Mouse (Mus musculus): ENCODE data around the gene Epn2.

Gene Epn2

DNA sequence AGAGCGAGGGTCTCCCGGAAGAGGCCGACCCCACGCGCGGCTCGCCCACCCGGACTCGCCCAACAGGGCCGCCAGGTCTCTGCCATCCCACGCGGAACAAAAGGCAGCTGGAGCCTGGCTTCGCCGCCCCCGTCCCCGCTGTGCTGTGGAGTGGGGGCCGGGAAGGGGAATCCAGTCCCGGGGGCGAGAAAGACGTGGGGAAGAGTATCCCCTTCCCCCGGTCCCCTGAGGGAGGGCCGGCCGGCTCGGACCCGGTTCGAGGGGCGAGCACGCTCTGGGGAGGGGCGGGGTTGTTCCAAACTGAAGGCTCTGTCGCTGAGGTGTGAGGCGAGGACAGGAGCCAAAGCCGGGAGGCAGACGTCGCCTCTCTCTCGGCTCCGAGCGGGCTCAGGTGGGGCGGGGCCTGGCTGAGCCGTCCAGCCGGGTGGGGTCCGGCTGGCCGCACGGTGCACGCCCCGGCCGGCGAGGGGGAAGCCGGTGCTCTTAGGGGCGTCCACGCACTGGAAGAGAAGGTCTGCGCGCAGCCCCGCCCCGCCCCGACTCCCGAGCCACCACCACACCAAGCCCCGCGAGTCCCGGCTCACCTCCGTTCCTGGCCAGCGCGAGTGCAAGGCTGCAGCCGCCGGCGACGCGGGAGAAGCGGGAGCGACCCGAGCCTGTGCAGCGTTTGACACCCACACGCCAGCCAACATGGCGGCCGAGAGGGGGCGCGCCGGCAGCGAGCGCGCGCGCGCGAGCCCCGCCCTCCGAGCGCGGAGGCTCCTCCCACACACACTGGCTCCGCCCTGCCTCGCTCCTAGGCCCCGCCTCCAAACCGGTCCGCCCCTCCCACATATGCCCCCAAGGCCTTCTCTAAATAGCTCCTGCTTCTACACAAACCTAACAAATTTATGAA is at the start of gene Epn2:
TSS of gene Epn2 (minus strand) at position 705 of the 895 bp plus-strand sequence.
- in situ Hi-C loops (cut with MboI, MseI): no loop called here

DNA sequence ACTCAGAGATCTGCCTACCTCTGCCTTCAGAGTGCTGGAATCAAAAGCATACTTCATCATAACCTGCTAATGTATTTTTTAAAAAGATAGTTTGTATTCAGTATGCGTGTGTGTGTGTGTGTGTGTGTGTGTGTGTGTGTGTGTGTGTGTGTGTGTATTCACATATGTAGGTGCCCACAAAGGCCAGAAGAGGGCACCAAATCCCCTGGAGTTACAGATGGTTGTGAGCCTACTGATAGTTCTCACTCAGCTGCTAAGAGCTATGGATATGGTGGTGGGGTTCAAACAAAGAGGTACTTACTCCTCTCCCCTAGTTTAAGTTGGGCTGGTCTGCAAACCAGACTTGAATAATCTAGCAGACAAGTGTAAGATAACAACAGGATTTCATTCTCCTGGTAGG is 47.0 kb upstream of the Epn2 start:
- in situ Hi-C loops (cut with MboI, MseI): loop anchor here (5.0 kb wide), 2 partner anchors 44 to 91 kb away; no protein-coding TSS in a partner anchor

DNA sequence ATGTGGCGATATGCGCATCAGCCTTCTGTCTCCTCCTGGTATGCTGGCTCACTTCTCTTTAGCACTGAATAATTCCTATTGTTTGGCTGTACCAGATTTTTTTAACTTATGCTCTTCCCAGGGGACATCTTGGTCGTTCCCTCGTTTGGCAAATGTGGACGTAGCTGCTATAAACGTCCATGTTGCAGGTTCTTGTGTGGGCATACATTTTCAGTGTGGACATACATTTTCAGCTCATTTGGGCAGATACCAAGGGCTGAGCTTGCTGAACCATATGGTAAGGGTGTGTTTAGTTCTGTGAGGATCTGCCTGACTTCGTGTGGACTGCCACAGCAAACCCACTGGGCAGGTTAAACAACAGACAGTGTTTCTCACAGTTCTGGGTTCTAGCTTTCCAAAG is 45.6 kb upstream of the Epn2 start:
- in situ Hi-C loops (cut with MboI, MseI): loop anchor here (5.0 kb wide), 2 partner anchors 43 to 92 kb away; no protein-coding TSS in a partner anchor

DNA sequence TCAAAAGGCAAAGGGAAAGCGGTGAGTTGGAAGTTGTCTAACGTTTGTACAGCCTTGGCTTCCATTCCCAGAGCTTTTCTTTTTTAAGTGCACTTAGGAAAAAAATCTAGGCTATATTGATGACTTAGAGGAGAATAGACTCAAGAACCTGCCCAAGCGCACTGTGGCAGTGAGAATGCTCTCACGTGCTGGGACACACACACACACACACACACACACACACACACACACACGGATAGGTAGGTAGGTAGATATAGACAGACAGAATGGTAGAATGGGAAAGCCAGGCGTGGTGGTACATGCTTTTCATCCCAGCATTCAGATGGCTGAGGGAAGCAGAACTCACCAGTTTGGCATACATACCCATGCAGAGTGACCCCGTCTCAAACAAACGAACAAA is 41.3 kb upstream of the Epn2 start:
- in situ Hi-C loops (cut with MboI, MseI): no loop called here

DNA sequence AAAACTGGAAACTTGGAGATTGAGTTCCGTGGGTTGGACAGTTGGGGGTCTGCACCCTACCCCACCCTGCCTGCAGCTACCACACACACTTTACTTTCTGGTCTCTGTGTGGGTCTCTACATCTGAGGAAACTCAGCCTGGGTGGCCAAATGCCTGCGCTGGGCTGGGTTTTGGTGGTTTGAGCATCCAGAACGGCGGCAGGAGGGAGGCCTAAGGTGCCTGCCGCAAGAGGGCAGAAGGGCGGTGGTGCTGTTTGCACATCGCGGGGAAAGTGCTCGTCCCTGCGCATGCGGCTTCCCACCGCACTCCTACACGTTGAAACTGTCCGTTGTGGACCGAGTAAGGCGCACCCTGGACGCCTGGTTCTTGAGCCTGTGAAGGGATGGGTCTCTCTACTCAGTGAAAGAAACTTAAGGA is 40.8 kb upstream of the Epn2 start:
- in situ Hi-C loops (cut with MboI, MseI): no loop called here

DNA sequence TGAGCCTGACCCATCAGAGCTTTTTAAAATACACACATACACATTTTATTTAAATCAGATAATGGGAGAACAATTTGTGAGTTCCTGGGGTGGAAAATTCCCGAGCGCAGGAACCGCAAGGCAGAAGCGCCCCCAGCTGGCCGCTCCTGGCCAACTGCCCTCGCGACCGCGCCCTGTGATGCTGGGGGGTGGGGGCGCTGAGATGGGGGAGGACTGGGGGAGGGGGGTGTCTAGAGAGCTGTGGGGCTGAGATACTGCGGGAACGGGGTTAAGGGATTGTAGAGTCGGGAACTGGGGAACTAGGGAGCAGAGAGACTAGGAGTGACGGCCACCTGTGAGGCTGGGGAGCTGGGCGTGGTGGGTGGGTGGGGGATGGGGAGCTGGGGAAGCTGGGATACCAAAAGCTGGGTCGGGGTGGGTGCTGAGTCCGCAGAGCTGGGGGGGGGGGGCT is 40.3 kb upstream of the Epn2 start:
- in situ Hi-C loops (cut with MboI, MseI): no loop called here

DNA sequence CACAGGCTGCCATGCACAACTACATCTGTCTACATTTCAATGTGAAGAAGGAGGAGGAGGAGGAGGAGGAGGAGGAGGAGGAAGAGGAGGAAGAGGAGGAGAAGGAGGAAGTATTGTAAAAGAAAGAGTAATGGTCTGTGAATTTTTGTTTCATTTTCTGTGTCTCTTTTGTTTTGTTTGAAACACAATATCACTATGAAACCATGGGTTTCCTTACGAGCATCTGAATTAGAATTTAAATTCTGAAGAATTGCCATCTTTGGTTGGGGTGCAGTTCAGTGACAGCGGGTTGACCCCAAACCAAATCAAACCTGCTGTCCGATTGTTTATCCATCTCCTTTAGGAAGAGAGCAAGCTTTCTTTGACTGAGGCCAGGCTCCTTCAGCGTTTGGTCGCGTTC is 39.9 kb upstream of the Epn2 start:
- in situ Hi-C loops (cut with MboI, MseI): no loop called here

DNA sequence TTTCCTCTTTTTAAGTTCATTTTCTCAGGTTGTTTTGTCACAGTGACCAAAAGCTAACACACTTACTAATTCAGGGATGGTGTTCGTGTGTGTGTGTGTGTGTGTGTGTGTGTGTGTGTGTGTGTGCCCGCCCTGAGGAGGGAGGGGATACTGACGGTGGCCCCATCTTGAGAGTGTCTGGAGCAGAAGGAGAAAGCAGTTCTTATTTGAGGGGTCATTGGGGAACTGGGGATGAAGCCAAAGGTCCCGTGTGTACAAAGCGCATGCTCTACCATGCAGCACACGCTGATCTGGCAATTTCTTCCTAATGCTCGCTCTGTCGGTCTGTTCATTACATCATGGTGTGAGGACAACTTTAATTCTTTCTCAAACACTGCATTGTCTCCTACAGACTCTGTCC is 39.1 kb upstream of the Epn2 start:
- in situ Hi-C loops (cut with MboI, MseI): no loop called here

DNA sequence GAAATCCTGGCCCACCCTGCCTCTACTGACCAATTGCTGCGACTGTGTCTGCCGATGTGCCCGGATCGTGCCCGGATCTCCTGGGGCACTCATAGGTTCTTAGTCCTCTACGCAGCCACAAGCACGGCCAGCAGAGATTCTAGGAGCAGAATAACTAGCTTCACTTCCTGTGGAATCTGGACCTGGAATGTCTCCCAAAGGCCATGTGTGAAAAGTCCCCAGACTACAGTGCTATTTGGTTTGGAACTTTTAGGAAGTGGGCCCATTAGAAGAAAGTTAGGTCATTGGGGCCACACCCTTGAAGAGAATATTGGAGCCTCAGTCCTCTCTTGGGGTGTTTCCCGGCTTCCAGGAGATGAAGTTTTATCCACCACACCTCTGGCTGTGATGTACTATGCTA is 38.6 kb upstream of the Epn2 start:
- in situ Hi-C loops (cut with MboI, MseI): no loop called here

DNA sequence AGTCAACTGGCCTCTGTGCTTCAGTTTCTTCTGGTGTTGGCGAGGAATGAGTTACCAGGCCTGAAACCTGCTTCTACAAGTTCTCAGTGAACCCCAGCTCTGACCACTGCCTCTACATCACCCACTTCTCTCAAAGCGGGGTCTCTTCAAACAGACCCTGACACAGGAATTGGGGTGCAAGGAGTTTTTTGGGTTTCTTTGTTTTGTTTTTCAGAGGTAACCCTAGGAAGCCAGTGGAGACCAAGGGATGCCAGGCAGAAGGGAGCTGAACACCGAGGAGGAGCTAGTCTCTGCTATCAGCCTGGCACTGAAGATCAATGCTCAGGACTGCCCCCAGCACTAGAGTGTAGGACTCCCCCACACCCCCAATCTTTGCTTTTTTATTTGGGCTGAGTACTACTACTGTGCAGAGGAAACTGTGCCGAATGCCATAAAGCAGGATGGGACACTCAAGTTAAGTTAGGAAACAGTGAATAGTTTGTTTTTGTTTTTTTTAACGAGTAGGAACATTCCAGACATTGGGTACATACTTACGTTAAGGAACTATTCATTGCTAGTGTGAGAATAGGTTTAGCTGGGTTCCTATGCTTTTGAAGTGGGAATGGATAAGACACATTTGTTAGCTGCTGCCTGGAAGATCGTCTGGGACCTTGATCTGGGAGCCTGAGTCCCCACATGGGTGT is 37.9 kb upstream of the Epn2 start:
- in situ Hi-C loops (cut with MboI, MseI): no loop called here

DNA sequence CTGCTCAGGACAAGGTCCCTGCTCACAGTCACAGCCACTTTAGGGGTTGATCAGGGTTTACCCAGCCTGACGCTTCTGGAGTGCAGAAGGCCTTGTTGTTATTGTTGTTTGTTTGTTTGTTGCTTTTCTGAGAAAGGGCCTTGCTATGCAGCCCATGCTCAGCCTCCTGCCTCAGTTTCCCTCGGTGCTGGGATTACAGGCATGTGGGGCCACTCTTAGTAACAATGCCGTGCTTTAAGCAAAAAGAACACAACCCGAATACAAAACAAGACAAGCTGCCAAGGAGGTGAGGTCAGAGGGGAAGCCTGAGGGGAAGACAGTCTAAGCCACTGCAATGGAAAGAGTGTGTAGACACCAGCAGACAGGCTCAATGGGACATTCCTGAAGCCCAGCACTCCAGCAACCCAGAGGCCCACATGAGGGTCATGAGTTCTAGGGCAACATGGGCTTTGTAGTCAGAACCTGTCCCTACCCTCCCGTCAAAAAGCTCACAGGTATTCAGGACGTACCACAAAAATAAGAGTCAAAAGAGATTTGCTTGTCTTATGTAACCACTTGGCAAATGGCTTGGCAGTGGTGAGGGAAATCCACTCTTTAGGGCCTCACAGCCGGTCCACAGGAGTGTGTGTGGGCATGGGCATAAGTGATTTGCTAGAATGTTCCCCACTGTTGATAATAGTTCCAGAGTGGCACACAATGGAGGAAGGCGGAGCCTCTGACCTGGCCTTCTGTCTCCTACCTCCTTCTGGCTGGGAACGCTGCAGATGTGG is 37.2 kb upstream of the Epn2 start:
- in situ Hi-C loops (cut with MboI, MseI): no loop called here

DNA sequence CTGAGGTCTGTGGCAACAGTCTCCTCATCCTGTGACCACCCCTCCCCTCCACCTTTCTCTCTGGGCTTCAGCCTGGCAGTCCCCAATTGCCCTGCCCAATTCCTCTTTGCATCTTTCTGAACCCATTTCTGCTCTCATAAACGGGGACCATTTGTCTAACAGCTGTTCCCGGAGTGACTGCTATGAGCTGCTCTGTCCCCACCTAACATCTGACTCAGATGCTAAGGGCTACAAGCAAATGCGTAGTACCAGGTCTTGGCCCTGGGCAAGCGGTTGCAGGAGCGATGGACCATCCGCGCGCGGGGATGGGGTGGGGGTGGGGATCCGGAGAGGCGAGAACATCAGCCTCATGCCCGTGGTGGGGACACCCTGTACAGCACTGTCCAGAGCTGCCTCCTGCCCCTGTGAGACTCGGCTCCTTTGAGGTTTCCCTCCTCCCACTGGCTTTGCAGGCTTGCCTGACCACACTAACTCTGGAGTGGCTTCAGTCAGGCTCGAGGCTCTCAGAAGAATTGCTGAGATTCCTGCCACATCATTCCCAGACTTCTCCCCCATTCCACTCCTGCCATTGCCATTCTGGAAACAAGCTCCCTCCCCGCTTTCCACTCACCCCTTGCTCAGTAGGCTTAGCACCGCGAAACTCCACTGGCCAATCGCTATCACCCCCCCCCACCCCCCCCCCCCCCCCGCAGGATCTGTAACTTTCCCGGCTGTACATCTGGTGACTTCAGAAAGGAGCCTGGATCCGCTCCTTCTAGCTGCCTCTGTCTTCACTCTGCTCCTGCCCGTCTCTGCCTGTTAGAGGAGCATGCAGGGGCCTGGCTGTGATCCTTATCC is 36.4 kb upstream of the Epn2 start:
- in situ Hi-C loops (cut with MboI, MseI): no loop called here

DNA sequence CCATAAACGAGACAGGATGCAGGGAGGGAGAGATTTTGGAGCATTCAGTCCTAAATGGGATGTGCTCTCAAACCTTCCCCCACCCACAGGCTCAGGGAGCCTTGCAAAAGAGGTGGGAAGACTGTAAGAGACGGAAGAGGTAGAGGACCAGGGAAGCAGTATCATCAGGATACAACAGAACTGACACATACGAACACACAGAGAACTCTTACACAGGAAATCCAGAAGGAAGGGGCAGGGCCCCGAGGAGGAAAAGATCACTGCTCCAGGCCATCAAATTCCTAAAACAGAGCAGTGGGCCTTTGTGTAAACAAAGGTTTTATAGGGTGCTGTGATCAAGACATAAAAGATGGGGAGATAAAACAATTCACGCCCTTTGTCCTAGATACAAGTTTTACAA is 34.9 kb upstream of the Epn2 start:
- in situ Hi-C loops (cut with MboI, MseI): no loop called here

DNA sequence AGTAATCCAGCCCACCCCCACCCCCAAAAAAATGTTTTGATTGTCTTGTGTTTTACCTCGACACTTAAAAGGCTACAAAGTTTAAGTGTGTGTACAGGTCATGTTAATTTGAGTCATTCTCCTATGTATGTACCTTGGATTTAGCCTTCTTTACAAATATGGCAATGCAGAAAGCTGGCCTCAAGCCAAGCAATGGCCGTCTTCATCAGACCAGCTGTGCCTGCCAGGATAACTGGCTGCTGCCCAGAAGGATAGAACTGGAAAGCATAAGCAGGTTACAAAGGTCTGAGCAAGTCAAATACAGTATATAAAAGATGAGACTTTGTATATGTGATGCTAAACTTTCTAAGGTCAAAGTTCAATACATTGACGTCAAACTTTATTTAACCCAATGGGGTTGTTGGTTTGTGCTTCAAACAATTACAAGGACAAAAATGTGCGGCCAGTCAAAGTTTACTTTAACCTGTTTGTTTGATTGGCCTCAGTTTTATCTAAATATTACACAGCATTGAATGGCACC is 32.7 kb upstream of the Epn2 start:
- in situ Hi-C loops (cut with MboI, MseI): no loop called here

DNA sequence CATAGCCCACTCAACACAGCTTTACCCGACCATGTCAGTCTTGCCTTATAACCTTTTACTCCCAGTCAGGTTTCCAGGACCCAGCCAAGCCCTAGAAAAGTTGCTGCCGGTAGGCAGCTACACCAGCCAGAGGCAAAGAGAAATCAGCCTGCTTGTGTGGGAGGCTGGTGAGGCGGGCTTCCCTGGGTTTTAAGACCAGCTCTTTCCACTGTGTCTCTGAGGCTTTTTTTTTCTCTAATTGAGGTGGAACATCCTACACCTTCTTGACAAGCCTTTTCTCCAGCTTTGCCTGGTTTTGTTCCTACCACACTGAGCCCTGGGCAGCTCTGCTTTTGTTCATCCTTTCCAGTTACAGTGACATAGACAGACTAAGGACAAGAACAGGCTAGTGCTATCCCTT is 31.7 kb upstream of the Epn2 start:
- in situ Hi-C loops (cut with MboI, MseI): no loop called here

DNA sequence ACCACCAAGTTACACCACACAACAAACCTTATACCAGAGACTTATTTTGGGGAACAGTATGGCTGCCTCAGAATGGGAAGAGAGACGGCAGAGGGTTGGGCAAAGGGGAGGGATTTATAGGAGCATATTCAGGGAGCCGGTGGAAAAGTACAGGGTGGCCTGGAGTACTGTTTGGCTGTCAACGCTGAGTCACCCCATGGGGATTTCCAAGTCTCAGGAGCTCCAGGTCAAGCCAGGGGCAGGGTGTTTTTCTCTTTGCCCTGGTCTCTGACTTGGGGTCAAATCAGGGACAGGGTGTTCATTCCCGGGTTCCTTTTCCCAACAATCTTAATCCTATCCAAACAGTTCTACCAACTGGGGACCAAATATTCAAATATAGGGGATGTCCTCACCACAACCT is 28.6 kb upstream of the Epn2 start:
- in situ Hi-C loops (cut with MboI, MseI): no loop called here

DNA sequence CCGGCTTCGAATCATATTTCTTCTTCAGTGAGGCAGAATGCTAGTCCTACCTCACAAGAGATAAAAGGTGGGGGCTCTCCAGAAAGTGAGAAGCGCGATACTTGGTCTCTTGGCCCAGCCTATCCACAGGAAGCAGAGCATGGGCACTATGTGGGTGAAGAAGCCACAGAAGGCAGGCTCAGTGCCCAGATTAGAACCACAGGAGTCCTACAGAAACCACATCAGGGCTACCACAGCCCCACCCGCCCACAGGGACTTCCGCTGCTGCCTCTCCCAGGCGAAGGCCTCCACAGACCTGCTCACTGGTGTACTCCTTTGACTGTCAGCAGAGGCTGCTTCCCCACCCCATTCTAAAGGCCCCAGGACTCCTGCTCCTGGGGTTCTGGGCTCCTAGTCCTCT is 23.2 kb upstream of the Epn2 start:
- in situ Hi-C loops (cut with MboI, MseI): no loop called here

DNA sequence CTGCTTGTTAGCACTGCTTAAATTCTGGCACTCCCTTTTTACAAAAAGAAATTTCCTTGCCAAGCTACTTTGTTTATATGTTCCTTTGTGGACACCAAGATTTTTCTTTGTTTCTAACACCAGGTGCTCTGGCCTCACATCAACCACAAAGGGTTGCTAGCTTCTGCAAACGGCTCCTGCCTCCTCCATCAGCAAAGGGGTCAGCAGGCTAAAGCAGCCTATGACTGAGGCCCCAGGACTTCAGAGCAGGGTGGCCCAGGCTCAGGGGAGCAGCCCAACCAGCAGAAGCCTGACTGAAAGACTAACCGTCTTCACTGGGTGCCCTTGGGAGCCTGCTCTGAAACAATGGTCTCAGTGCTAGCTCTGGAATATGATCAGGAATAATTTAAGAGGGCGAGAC is 22.0 kb upstream of the Epn2 start:
- in situ Hi-C loops (cut with MboI, MseI): no loop called here

DNA sequence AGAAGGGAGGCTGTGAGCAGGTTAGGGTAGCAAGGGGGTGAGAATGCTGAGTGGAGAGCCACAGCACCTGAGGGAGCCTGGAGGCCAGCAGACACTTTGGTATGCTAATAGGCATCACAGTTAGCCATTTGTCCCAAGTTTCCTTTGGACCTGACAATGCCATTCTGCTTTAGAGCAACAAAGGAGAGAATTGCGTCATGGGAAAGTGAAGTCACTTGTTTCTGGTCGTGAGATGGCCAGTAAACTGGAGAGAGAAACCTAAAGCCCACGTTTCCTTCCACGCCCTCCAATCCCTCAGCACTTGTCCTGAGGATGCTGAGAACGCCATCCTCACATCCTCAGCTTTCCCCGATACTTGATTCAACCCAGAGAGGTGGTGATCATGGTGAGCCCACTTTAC is 18.9 kb upstream of the Epn2 start:
- in situ Hi-C loops (cut with MboI, MseI): no loop called here

DNA sequence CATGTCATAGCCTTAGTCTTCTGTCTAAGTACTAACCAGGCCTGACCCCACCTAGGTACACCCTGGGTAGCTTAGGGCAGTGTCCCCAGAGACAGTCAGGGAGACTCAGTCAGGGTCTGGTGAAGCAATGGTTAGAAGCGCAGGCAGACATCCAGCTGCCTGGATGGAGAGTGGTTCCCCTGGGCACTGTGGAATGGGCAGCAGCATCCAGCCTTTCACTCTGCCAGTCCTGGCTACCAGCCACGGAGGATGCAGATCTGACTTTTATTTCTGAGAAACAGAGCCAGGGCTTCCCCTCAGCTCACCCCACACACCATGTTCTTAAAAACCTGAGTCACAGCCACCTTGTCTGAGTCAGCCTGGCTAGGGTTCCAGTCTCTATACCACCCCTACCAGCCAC is 18.0 kb upstream of the Epn2 start:
- in situ Hi-C loops (cut with MboI, MseI): no loop called here

DNA sequence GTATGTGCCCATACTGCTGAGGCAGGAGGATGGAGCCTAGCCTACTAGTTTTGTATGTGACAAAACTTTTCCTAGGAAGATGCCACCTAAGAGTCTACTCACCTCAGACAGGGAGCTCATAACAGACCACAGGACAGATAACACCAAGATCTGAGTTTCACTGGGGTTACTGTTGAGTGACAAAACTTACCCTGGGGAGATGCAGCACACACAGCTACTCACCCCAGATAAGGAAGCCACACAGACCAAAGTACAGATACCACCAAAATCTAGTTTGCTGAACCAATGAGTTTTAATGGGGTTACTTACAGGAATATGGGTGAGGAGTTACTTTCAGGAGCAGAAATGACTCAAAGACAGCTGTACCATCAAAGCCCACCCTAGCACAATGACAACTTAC is 13.6 kb upstream of the Epn2 start:
- in situ Hi-C loops (cut with MboI, MseI): no loop called here
